Mouse (Mus musculus) spleen, adult 2 months (tissue): ENCODE data around the gene Rybp. TPM values are rescaled to one million over a fixed set of nuclear protein-coding genes. Genes with fewer than 3 reads are reported as not detected.

Source experiments
- DNase-seq, 2 experiments: peaks; one replicate each; pipeline versions ENCODE4 v3.0.0 to v3.0.0-alpha.2; 2012 to 2021; ENCODE audit warnings: low spot score in 2 of 2, low read depth in 1 of 2
- H3K27ac ChIP-seq: fragments of 200-500 bp; 2 replicates; pipeline ENCODE4 v1.5.1; 2012; ENCODE audit warnings: low read length, inconsistent platforms; ENCODE audit not compliant: insufficient read depth
- H3K27me3 ChIP-seq: fragments of 200-500 bp; 2 replicates; pipeline ENCODE4 v1.6.1; 2012; ENCODE audit warnings: mild to moderate bottlenecking, moderate library complexity, low read length, inconsistent platforms; ENCODE audit not compliant: control insufficient read depth, insufficient read depth
- H3K36me3 ChIP-seq: fragments of 200-500 bp; 2 replicates; pipeline ENCODE4 v1.6.1; 2012; ENCODE audit warnings: mild to moderate bottlenecking, low read length, inconsistent platforms; ENCODE audit not compliant: control insufficient read depth, insufficient read depth
- H3K4me1 ChIP-seq: fragments of 200-500 bp; 2 replicates; pipeline ENCODE4 v1.6.1; 2011; ENCODE audit warnings: inconsistent platforms; ENCODE audit not compliant: control insufficient read depth, insufficient read depth, insufficient read length
- H3K4me3 ChIP-seq: fragments of 200-500 bp; 2 replicates; pipeline ENCODE4 v1.5.1; 2011; ENCODE audit warnings: mild to moderate bottlenecking, inconsistent platforms; ENCODE audit not compliant: insufficient read depth, insufficient read length; ENCODE audit errors: extremely low read depth
- CTCF ChIP-seq: fragments of 200-500 bp; IDR thresholded peaks from 2 replicates; pipeline ENCODE4 v1.5.1; 2011; ENCODE audit warnings: mild to moderate bottlenecking, inconsistent platforms; ENCODE audit not compliant: insufficient read depth, insufficient read length, insufficient replicate concordance; ENCODE audit errors: extremely low read depth
- POLR2A ChIP-seq: fragments of 200-500 bp; IDR thresholded peaks from 2 replicates; pipeline ENCODE4 v1.6.1; 2011; ENCODE audit warnings: low read depth, low read length, inconsistent platforms
- WGBS: fragments of 180-500 bp; shearing (Covaris S2); methylation state at CpG from one replicate; pipeline ENCODE4 v1.1.7; 2018; 5-methylcytosine and 5-hydroxymethylcytosine counted together
- polyA plus RNA-seq: library from polyadenylated mRNA; depleted of rRNA; stranded (reverse); fragments of >200 nt; gene quantifications from 2 replicates; pipeline ENCODE4 v1.2.3, GENCODE M21; 2012

Rybp gene
- polyA plus RNA-seq, 1 experiment, result 12.2 TPM

DNA sequence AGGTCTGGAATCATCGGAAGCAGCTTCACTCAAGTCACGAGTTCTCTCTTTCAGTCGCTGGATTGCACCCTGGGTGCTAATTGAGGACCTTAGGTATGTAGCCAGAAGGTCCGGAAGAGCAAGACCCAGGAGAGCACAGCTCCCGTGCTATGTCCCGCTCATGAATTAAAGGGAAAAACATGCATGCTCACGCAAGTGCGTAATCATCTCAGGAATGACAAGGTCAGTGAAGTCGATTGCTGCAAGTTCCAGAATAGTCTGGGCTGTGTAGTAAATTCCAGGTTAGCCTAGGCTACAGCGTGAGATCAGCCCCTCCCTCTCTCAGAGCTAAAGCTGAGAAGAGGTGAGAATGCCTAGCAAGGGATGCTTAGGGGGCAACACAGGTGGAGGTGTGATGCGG is 100.5 kb downstream of the Rybp start:
- no peaks in the 10 kb centered on the region for H3K4me1 ChIP-seq

DNA sequence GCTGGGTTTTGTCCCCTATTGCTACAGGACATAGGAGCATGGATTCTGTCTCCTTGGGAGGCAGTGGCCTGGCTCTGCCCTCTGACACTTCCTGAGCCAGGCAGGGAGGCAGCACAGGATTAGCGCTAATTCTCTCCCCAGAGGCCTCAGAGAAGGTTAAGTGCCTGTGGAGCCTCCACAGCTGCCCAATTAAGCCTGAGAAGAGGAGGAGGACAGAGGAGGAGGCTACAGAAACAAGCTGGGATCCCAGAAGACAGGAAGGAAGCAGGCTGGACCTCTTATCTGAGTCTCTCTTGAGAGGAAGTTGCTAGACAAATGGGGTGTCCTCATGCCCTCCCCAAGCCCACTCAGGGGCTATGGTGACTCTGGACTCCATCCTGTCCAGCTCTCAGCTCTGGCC is 101.8 kb downstream of the Rybp start:
- Histone ChIP-seq H3K4me1 (no peaks in the 10 kb centered on the region), H3K27me3 (no peaks in the 10 kb centered on the region), H3K4me3 (no peak overlapping the region), H3K27ac (no peak overlapping the region), H3K36me3 (no peaks in the 10 kb centered on the region)
- TF ChIP-seq CTCF (no peak), POLR2A (no peak)
- no peak for DNase-seq
- WGBS, result 82% methylated on average over 1 of the region's 1 CpGs

More for the DNA sequence above, 100.5 kb downstream of the Rybp start:
- Histone ChIP-seq H3K27me3 (no peaks in the 10 kb centered on the region), H3K36me3 (no peaks in the 10 kb centered on the region), H3K4me3 (no peak overlapping the region), H3K27ac (no peak overlapping the region)
- no peak for DNase-seq
- TF ChIP-seq POLR2A (no peak), CTCF (no peak)
- WGBS, result 91% methylated on average over 11 of the region's 11 CpGs

GRCm38 (mm10) chr6:100183344-100183743 is 103.9 kb downstream of the Rybp start:
- DNase-seq, result no peak
- TF ChIP-seq CTCF (no peak), POLR2A (no peak)
- Histone ChIP-seq H3K27ac (no peak overlapping the region), H3K4me3 (no peak overlapping the region), H3K4me1 (no peaks in the 10 kb centered on the region), H3K27me3 (no peaks in the 10 kb centered on the region), H3K36me3 (no peaks in the 10 kb centered on the region)
- 88% methylated on average over 3 of the region's 3 CpGs for WGBS

DNA sequence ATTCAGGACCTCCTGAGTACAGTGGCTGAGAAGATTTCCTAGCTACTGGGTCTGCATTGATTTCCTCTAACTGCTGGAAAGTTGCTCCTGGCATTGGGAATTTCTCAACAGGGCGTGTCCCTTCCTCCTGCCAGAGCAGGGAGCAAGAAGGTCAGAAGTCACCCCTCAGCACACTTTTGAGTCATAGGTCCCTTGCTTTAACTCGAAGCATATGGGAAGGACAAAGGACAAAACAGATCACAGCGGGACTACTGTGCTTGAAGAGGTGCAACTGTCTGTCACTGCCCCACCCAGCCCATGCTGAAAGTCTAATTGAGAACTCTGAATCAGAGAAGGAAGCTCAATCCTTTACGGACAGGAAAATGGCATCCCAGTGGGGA is 106.4 kb downstream of the Rybp start:
- TF ChIP-seq POLR2A, result no peak
- no peak for TF ChIP-seq CTCF
- H3K27me3 ChIP-seq, result no peaks in the 10 kb centered on the region
- 85% methylated on average over 4 of the region's 4 CpGs for WGBS
- H3K27ac ChIP-seq, result no peak overlapping the region
- no peak overlapping the region for H3K4me3 ChIP-seq
- H3K4me1 ChIP-seq, result no peaks in the 10 kb centered on the region; the same call in 1 of the 2 replicates
- DNase-seq, result no peak
- no peaks in the 10 kb centered on the region for H3K36me3 ChIP-seq

DNA sequence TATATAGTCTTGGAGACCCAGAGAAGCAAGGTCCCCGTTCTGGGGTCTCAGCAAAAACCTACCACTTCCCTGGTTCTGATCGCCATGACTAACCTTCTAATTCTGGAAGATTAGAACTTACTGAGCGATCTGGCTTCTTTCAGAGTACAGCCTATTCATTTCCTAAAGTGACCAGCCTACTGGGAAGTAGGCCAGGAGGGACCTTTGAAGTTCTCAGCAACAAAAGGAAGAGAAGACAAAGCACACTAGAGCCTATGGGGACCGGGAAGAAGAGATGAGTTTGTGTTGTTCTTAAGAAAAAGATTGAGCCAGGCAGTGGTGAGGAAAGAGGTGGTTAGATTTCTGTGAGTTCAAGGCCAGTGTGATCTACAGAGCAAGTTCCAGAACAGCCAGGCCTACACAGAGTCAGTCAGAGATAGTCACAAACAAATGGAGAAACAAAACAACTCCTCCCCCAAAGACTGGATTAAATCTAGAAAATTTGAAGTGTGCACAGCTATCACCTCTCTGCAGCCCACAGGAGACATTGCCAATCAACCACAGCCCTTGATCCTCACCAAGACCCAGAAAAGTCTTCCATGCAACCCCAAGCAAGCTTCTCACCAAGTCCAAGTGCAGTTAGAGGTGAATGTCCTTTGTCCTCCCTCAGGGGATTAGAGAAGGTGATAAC is 106.9 kb downstream of the Rybp start:
- no peaks in the 10 kb centered on the region for H3K27me3 ChIP-seq

DNA sequence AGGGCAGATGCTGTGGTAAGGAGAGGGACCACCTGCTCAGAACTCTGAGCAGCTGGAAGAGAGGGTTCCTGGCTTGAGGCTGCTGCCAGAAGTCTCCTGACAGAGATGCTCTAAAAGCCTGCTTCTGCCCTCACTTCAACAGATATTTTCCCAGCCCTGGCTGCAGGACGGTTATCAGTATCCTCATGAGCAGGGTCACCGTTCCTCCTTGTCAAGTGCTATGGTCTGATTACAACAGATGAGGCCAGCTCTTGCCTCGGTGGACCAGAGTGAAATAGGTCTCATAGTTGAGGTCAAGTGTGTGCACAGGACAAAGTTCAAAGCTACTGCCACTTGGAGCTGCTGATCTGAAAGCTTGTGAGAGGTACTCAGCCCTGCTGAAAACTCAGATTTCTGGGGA is 108.5 kb downstream of the Rybp start:
- Histone ChIP-seq H3K4me1 (no peaks in the 10 kb centered on the region; the same call in 1 of the 2 replicates), H3K36me3 (no peaks in the 10 kb centered on the region), H3K4me3 (no peak overlapping the region), H3K27ac (no peak overlapping the region), H3K27me3 (no peaks in the 10 kb centered on the region)
- no peak for TF ChIP-seq POLR2A
- no peak for TF ChIP-seq CTCF
- WGBS, result 71% methylated on average over 3 of the region's 3 CpGs
- no peak for DNase-seq

More for the DNA sequence above, 106.9 kb downstream of the Rybp start:
- no peaks in the 10 kb centered on the region for H3K36me3 ChIP-seq
- TF ChIP-seq CTCF, result no peak
- TF ChIP-seq POLR2A, result no peak
- H3K27ac ChIP-seq, result no peak overlapping the region
- no peak for DNase-seq
- WGBS, result 81% methylated on average over 4 of the region's 4 CpGs
- no peak overlapping the region for H3K4me3 ChIP-seq
- no peaks in the 10 kb centered on the region; the same call in 1 of the 2 replicates for H3K4me1 ChIP-seq
